Mouse (Mus musculus): ENCODE results near the gene Atad2b. TPM values are rescaled to one million over a fixed set of nuclear protein-coding genes. Genes with fewer than 3 reads are reported as not detected.
"Not testable (repeated sequence)": the region's sequence is repeated elsewhere in the genome, so short reads cannot be mapped to it uniquely, and the experiment has no call there.

Gene Atad2b
- polyA plus RNA-seq, 2 experiments from 2014 or later, result 11.9 to 13.0 TPM

DNA sequence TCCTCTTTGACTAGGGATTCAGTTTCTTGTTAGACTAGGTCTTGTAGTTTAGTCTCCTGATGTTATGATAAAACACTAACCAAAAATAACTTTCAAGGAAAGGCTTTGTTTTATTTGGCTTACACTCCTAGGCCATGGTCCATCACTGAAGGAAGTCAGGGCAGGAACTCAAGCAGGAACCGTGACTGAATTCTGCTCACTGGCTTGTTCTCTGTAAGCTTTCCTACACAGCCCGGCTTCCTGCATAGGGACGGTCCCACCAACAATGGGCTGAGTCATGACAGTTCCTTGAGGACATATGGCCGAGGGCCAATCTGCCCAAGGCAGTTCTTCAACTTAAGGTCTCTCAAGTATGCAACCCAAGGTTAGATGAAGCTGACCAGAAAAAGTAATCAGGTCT is 5.4 kb upstream of the Atad2b start:
- no peak for ATAC-seq

DNA sequence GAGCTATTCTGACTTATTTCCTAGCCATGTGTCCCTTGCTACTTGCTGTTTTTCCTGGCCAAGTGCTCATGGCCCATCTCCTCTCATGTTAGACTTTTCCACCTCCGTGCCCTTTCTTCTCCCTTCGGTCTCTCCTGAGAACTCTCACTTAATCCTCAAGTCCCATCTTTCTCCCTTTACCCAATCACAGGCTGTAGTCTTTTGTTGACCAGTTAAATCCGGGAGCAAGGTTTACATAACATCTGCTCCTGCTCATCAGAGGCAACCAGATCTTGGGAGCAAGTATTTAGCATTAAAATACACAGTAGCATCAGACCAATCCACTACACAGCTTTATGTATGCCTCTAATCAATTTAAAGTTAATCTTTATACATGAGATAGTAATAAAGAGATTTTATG is 2.7 kb upstream of the Atad2b start:
- ATAC-seq, result no peak

GRCm38 (mm10) chr12:4914944-4915343 is 2.2 kb upstream of the Atad2b start:
- ATAC-seq, result no peak

- ATAC-seq, result peak; percentile 65
These were observed 845 bp downstream of the Atad2b start for GRCm38 (mm10) chr12:4917805-4918591.

DNA sequence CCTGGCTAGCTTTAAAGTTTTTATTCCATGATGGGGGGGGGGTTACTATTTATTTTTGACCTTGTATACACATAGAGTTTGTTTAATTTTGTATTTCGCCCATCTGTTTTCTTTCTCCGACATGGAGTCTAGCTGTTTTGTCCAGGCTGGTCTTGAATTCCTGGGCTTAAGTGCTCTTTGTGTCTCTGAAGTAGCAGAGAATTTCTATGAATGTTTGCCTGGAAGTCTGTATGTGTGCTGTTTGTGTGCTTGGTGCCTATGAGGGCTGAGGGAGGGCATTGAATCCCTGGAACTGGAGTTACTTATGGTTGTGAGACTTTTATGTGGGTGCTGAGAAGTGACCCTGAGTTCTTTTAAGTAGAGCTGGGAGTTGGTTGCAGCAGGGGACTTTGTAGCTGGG is 11.0 kb downstream of the Atad2b start:
- ATAC-seq, result no peak

DNA sequence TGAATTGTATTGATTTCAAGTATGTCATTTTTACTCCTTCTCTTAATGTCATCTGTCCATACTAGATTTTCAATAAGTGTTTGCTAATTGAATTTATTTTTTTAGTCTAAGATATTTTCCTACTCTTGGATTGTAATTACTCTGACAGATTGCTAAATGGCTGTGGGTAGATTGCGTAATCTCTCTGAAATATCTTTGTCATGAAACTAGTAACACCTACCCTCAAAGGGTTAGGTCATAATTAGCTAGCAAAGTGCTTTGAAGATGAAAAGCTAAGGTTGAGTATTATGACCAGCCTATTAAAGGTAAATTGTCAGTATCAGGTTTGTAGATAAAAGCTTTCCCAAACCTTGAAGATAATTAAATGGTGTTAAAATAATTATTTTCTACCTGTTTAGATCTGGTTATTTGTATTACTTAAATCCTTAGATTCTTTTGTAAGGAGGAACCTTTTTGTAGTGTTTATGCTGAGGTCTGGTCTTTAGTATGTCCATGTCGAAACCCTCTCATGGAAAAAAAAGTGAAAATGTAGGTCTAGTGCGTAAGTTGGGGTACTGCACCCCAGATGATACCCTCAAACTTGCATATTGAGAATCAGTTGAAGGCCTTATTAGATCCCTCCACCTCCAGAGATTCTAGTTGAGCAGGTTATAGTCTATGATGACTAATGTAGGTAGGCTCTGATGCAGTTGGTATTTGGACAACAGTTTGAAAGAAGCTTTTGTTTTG is 13.8 kb downstream of the Atad2b start:
- peak; percentile 11 for ATAC-seq

DNA sequence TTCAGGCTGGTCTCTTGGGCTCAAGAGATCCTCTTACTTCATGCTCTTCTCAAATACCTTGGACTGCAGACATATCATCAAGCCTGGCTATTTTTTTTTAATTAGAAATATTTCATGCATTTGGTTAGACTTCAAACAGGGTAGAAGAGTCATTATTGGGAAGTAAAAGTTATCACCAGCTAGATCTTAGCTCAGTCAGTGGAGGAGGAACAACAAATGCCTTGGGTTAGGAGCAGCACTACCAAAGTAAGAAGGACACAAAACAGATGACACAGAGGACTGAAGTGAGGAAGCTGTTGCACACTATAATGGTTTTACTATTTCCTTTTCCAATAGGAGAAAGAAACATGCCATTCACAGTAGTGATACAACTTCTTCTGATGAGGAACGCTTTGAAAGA is 35.1 kb downstream of the Atad2b start:
- ATAC-seq, result no peak

- ATAC-seq, result no peak
These were observed 36.0 kb downstream of the Atad2b start for GRCm38 (mm10) chr12:4953156-4953555.

DNA sequence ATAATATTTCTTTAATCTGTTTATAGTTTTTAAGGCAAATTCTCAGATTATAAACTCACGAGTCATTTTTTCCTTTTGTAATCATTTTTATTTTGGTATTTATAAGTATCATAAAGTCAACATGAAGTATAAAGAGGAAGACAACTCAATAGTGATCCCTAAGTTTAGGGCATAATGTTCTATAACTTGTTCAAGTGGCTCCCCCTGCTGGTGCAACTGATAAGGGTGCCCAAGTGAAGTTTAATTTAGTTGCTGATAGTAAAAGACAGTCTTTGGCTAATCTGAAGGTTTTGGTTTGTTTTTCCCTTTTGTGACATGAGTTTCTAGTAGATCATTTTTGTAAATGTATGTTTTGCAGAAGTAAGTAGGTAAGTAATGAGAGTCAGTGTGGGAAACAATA is 55.8 kb downstream of the Atad2b start:
- peak; percentile 77 for ATAC-seq

DNA sequence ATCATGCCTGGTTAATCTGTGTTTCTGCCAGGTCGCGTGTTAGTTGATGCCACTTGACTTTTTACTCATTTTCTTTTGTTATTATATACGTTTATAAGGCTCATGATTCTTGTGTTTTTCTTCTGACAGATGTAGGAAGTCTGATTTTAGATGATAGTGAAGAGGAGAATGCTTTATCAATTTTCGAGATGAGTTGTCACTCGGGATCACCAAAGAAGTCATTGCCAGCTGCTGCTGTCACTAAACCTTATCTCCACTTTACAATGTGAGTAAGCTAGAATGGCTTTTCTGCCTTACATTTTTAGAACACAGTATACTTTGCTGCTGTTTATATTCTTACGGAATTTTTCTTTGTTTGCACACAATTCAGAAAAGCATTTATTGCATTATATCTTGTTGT is 61.2 kb downstream of the Atad2b start:
- no peak for ATAC-seq

GRCm38 (mm10) chr12:4996981-4997380 is 79.8 kb downstream of the Atad2b start:
- ATAC-seq, result no peak

DNA sequence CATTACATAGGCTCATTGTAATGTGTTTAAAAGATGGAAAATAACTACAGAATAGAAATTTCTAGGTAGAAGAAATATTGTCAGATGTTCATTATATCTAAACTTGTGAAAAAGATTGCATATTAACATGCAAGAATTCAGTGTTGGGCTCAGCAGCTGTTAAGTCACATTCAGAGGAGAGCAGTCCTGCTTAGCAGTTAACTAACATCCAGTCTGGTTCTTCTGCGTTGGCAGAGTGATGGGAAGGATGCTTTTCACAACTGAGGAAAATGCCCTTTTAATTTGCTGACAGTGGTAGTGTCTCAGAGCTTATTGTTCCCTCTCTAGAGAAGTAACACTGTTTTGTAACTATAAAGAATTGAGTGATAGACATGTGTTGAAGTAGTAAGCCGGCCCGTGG is 88.2 kb downstream of the Atad2b start:
- no peak for ATAC-seq

GRCm38 (mm10) chr12:5005776-5006175 is 88.6 kb downstream of the Atad2b start:
- not testable (repeated sequence) for ATAC-seq

DNA sequence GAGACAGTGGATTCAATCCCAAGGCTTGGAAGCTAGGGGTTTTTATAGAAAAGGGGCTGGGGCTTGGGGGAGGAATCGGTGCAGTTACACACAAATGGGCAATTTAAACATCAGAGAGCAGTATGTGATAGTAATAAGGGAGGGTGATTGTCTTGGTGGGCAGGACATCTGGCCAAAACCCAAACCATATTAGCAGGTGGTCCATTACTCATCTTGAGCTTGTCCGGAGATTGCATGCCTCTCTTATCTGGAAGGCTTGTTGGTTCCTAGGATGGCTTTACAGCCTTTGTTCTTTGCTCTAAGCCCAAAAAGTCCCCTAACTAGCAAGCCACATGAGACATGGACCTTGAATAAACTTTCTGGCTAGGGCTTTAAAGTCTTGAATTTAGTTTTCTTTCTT is 91.5 kb downstream of the Atad2b start:
- not testable (repeated sequence) for ATAC-seq

GRCm38 (mm10) chr12:5025226-5025861 is 108.2 kb downstream of the Atad2b start:
- no peak for ATAC-seq

- ATAC-seq, result no peak
These were observed 111.9 kb downstream of the Atad2b start for GRCm38 (mm10) chr12:5029035-5029434.

- no peak for ATAC-seq
These were observed 120.9 kb downstream of the Atad2b start for GRCm38 (mm10) chr12:5038008-5038407.

GRCm38 (mm10) chr12:5044141-5044540 is 127.0 kb downstream of the Atad2b start:
- ATAC-seq, result no peak

DNA sequence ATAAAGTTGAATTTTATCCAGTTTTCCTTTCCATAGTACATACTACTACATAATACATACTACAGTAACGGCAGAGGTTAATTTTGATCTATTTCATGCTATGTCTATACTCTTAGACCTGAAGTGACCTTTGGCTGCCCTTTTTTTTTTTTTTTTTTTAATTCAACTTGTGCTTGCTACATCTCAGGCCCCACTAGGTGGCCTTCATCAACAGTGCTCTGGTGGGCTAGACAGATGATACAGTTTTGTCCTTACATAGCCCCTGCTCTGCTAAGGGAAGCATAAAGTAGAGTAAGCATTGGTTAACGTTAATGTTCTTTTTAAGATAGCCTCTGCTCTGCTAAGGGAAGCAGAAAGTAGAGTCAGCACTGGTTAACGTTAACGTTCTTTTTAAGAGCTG is 131.0 kb downstream of the Atad2b start:
- no peak for ATAC-seq

GRCm38 (mm10) chr12:5067590-5067989 is 150.4 kb downstream of the Atad2b start:
- ATAC-seq, result no peak

DNA sequence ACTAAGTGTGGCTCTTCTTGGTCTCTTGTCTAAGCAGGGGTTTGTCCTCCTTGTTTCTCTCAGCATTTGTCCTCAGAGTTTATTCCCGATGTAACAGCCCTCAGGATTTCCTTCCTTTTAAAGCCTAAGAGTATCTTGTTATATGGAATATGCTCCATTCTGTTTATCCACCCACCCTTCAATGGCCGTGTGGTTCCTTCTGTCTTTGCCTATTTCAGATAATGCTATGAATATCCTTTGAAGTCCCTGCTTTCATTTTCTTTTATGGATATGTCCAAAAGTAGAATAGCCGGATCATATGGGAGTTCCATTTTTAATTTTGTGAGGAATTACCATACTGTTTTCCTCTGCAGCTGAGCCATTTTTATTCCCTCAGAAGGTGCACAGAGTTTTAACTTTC is 153.0 kb downstream of the Atad2b start:
- no peak for ATAC-seq

- no peak for ATAC-seq
These were observed 156.0 kb downstream of the Atad2b start for GRCm38 (mm10) chr12:5073191-5073590.

GRCm38 (mm10) chr12:5081480-5081879 is 164.3 kb downstream of the Atad2b start:
- no peak for ATAC-seq

DNA sequence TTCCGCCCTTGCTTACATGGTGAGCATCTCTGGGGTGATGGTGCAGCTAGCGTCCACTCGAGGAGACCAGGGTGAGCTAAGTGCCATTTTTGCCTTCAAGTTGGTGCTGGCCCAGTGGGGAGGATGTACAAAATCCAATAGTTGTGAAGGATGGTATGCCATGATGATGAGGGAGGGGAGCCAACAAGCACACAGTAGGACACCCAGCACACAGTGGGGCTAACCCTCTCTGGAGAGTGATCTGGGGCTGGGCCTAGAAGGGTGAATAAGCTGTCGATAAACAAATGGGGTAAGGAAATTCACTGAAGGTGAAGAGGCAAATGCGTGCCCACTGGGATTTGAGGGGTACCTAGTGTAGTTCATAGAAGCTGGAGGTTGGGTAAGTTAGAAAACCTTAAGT is 167.6 kb downstream of the Atad2b start:
- ATAC-seq, result no peak
